Mouse (Mus musculus) heart, embryonic 15.5 days (tissue): ENCODE data around the gene Spata31. TPM values are rescaled to one million over a fixed set of nuclear protein-coding genes. Genes with fewer than 3 reads are reported as not detected.

Experiments
- ATAC-seq: fragments of 200-750 bp; cut with Nextera tagmentation; replicated peaks from 2 replicates; pipeline ENCODE4 v1.8.0; 2017; ENCODE audit warnings: low read depth, moderate TSS enrichment; ENCODE audit not compliant: insufficient number of reproducible peaks, insufficient read depth, low FRiP score
- H3K27ac ChIP-seq: fragments of 300-500 bp; sonication (generic); 2 replicates; pipeline ENCODE4 v1.5.1; 2015; ENCODE audit warnings: mild to moderate bottlenecking, inconsistent platforms
- H3K27me3 ChIP-seq: fragments of 300-500 bp; sonication (generic); 2 replicates; pipeline ENCODE4 v1.6.1; 2015; ENCODE audit warnings: inconsistent platforms
- H3K36me3 ChIP-seq: fragments of 300-500 bp; sonication (generic); 2 replicates; pipeline ENCODE4 v1.6.1; 2015; ENCODE audit warnings: mild to moderate bottlenecking, inconsistent platforms
- H3K4me1 ChIP-seq: fragments of 300-500 bp; sonication (generic); replicated peaks from 2 replicates; pipeline ENCODE4 v1.6.1; 2015; ENCODE audit warnings: inconsistent platforms
- H3K4me2 ChIP-seq: fragments of 300-500 bp; sonication (generic); 2 replicates; pipeline ENCODE4 v1.6.1; 2015; ENCODE audit warnings: inconsistent platforms, mild to moderate bottlenecking, moderate library complexity
- H3K4me3 ChIP-seq: fragments of 300-500 bp; sonication (generic); 2 replicates; pipeline ENCODE4 v1.5.1; 2015; ENCODE audit warnings: mild to moderate bottlenecking, inconsistent platforms
- H3K9ac ChIP-seq: fragments of 300-500 bp; sonication (generic); 2 replicates; pipeline ENCODE4 v1.6.1; 2015; ENCODE audit warnings: mild to moderate bottlenecking, inconsistent platforms
- H3K9me3 ChIP-seq: fragments of 300-500 bp; sonication (generic); replicated peaks from 2 replicates; pipeline ENCODE4 v1.6.1; 2016; ENCODE audit warnings: inconsistent platforms
- WGBS: fragments of 180-500 bp; shearing (Covaris S2); methylation state at CpG from one replicate; pipeline ENCODE4 v1.1.7; 2015; ENCODE audit warnings: mixed read lengths; 5-methylcytosine and 5-hydroxymethylcytosine counted together
- polyA plus RNA-seq: library from polyadenylated mRNA; unstranded; fragments of >200 nt; fragmentation: Nextera tagmentation; extraction: Ambion mirVana; gene quantifications from 2 replicates; pipeline ENCODE4 v1.2.1, GENCODE M21; 2015

The Spata31 gene
- polyA plus RNA-seq = not detected in 2 replicates

DNA sequence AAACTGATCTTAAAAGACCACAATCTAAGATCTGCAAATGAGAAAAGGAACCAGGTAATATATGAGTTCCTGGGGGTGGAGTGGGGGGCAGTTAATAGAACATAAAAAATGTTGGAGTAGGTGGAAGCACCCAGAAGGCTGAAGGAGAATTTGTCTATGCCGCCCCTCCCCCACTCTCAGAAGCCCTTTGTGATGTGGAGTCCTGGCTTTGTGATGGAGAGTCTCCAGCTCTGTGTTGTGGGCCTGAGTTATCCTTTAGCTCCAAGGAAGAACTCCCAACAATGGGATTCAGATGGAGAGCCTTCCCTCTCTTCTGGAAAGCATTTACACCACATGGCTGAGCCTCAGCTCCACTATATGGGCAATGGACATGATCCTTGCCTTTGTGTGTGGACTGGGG is at the start of gene Spata31:
Gene Spata31, plus strand, starts transcription at position 216 of the 400 bp plus-strand sequence.
- H3K4me3 ChIP-seq = no peak within 1 kb of the TSS
- no peaks in the 10 kb centered on the region for H3K9me3 ChIP-seq
- no peak within 1 kb of the TSS for H3K9ac ChIP-seq
- no peaks in the 10 kb centered on the region for H3K27me3 ChIP-seq
- H3K4me1 ChIP-seq = no peaks in the 10 kb centered on the region
- no peak within 1 kb of the TSS for H3K27ac ChIP-seq
- no peaks in the 10 kb centered on the region for H3K36me3 ChIP-seq
- 57% methylated on average over 1 of the region's 1 CpGs for WGBS
- H3K4me2 ChIP-seq = no peak within 1 kb of the TSS
- no peak for ATAC-seq

DNA sequence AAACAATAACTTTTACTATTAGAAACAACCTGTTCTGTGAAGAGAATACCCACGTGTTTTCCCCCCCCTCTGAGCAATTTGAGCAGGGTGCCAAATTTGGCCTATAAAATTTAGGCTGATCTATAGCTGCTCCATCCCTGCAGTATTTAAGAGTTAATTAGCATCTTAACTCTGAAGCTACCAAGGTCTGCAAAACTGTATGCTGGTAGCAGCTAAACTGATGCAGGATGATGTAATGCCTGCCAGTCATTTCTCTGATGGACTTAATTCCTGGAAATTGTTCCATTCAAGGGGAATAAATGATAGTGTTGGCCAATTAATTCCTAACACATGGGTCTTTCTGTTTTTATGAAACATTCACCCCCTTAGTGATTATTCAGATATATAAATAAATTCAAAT is 14.1 kb upstream of the Spata31 start:
- no peaks in the 10 kb centered on the region for H3K4me1 ChIP-seq
- WGBS = 64% methylated on average over 1 of the region's 1 CpGs

DNA sequence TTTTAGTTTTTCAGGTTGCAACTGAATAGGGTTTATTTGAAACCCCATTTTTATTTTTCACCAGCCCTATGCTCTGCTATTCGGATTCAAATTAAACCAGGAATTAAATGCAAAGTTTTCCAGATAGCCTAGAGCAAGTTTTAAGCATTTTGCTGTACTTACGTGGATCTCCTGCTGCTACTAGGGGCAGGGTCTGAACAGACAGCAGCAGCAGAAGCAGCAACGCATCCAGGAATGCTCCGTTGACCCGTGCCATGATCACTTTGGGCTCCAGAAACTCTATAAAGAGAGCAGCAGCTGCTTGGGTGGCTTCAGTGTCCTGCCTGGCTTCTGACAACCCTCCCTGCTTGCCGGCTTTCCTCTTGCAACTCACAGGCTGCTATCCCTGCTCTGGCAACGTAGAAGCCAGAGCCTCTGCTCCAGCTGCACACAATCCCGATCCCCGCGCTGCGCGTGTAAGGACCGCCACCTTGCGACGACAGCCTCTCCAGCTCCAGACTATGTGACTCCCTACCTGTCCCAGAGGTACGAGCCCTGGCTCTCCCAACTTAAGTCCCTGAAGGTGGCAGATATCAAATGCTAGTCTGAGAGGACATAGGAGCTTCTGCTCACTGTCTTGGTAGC is 13.5 kb upstream of the Spata31 start, which contains the start of gene Cntnap3:
Gene Cntnap3, minus strand, starts transcription at position 371 of the 624 bp plus-strand sequence.
- WGBS = 12% methylated on average over 16 of the region's 16 CpGs
- Histone ChIP-seq H3K9ac (no peak within 1 kb of the TSS), H3K4me3 (no peak within 1 kb of the TSS), H3K36me3 (no peaks in the 10 kb centered on the region), H3K9me3 (no peaks in the 10 kb centered on the region), H3K27me3 (no peaks in the 10 kb centered on the region), H3K4me2 (peak within 1 kb of the TSS; percentile 30), H3K27ac (no peak within 1 kb of the TSS), H3K4me1 (no peaks in the 10 kb centered on the region)
- no peak for ATAC-seq

More for the DNA sequence above, 14.1 kb upstream of the Spata31 start:
- ATAC-seq = no peak
- no peak overlapping the region for H3K4me2 ChIP-seq
- no peaks in the 10 kb centered on the region for H3K27me3 ChIP-seq
- no peaks in the 10 kb centered on the region for H3K36me3 ChIP-seq
- no peak overlapping the region for H3K4me3 ChIP-seq
- H3K9me3 ChIP-seq = no peaks in the 10 kb centered on the region
- H3K27ac ChIP-seq = no peak overlapping the region
- H3K9ac ChIP-seq = no peak overlapping the region

Other genes starting within 250 kb of the Spata31 start
- 0.03 and 0.04 TPM in 2 replicates for gene Cntnap3, start 13.5 kb upstream of the Spata31 start, polyA plus RNA-seq
- not detected in 2 replicates for gene Spata31d1c, start 115.7 kb downstream of the Spata31 start, polyA plus RNA-seq
- not detected in 2 replicates for gene Prss47, start 135.4 kb downstream of the Spata31 start, polyA plus RNA-seq
- gene Mfsd14b, start 195.6 kb downstream of the Spata31 start, polyA plus RNA-seq = 36.5 and 38.4 TPM in 2 replicates
- gene Olfr465-ps1, start 220.7 kb downstream of the Spata31 start, polyA plus RNA-seq = not detected in 2 replicates
- gene Olfr466, start 232.8 kb downstream of the Spata31 start, polyA plus RNA-seq = not detected in 2 replicates